Mouse (Mus musculus) telencephalon, adult 2 months (tissue): ENCODE measurements around the gene Scgb1b24.

Source experiments
- DNase-seq: peaks from one replicate; pipeline ENCODE4 v3.0.0-alpha.2; 2011; ENCODE audit warnings: low read depth, low spot score

Scgb1b24 gene

GRCm38 (mm10) chr7:33743499-33743898 is at the start of gene Scgb1b24:
Gene Scgb1b24 (plus strand): TSS chr7:33743799.
- DNase-seq: no peak

DNA sequence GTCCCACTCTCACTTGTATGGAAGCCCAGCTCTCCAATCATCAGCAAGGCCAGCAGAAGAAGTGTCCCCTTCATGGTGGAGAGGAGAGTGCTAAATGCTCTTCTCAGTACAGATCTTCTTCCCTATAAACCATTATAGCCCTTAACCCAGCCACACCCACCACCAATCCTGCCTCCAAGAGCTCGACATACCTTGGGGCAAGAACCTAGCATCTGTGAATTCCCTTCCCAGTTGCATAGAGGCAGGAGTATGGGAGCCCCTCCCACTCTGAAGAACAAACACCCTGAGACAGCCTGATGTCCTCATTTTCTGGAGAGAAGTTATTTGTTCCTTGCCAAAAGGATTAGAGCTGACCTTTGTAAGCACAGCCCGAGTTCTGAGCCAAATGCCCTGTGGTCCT is 4.4 kb upstream of the Scgb1b24 start, which contains the start of gene Scgb2b24:
Gene Scgb2b24, minus strand, starts transcription at position 101 of the 400 bp plus-strand sequence.
- no peak for DNase-seq
